ENCODE assay signal across 25 mouse cellular contexts in genomic region chr5:90086491-90086890, GRCm38 (mm10).
DNase-seq lines count a peak whose midpoint lies in the region; ATAC-seq and TF ChIP-seq lines count a peak whose summit lies in the region.
"Had no signal": no experiment of that assay in that cellular context is flagged by ENCODE, and none has a peak within 500 bp of the region (broad histone marks: within the 10 kb centered on the region; RNA-seq: fewer than 3 reads in every experiment).

No protein-coding gene starts in this region.

- H3K4me3 ChIP-seq in kidney, adult 2 months (ENCODE audit: insufficient read depth, low read depth, low read length) = no peak overlapping the region
- no peak overlapping the region for H3K4me3 ChIP-seq in lung, embryonic 16.5 days (ENCODE audit: low read length)
- H3K4me3 ChIP-seq in lung, adult 2 months (replicated peaks; ENCODE audit: extremely low read depth, low read depth, low read length) = no peak overlapping the region
- H3K4me3 ChIP-seq: embryonic facial prominence, embryonic 12.5 days; heart, embryonic 10.5 days; lung, embryonic 15.5 days; midbrain, embryonic 13.5 days; neural tube, embryonic 13.5 days had no signal

- no peaks in the 10 kb centered on the region for H3K27me3 ChIP-seq in kidney, adult 2 months (replicated peaks; ENCODE audit: control insufficient read depth, insufficient read depth, low read length)
- no peaks in the 10 kb centered on the region for H3K27me3 ChIP-seq in lung, embryonic 16.5 days (ENCODE audit: control insufficient read depth, insufficient read depth, low read depth, low read length)
- H3K27me3 ChIP-seq: embryonic facial prominence, embryonic 12.5 days; lung, embryonic 15.5 days; midbrain, embryonic 13.5 days; neural tube, embryonic 13.5 days had no signal

- H3K4me1 ChIP-seq in kidney, adult 2 months (ENCODE audit: control insufficient read depth, insufficient read depth, low read length) = no peaks in the 10 kb centered on the region
- no peaks in the 10 kb centered on the region for H3K4me1 ChIP-seq in lung, embryonic 16.5 days (replicated peaks; ENCODE audit: control insufficient read depth, insufficient read depth, low read length)
- no peaks in the 10 kb centered on the region for H3K4me1 ChIP-seq in lung, adult 2 months (ENCODE audit: control insufficient read depth, insufficient read depth, low read length)
- H3K4me1 ChIP-seq: embryonic facial prominence, embryonic 12.5 days; heart, embryonic 10.5 days; lung, embryonic 15.5 days; midbrain, embryonic 13.5 days; neural tube, embryonic 13.5 days had no signal

- no peak for DNase-seq in frontal cortex, postnatal 10 days (ENCODE audit: low spot score in 2 of 2)
- peak; percentile 24 for DNase-seq in kidney, postnatal 14 days
- DNase-seq in kidney, adult 2 months = no peak
- no peak for DNase-seq in lung, adult 2 months
- DNase-seq in telencephalon, adult 2 months (ENCODE audit: low read depth, low spot score) = peak; percentile 26
- DNase-seq: adrenal gland, adult 8-10 months; cerebellum, adult 9-10 months; cerebellum, postnatal 36 days; gastrocnemius, postnatal 10 days; kidney, adult 18-20 months; kidney, postnatal 10 days; liver; right cerebral cortex, postnatal 4 days; thymus, postnatal 4 days had no signal

- TF ChIP-seq POLR2A in kidney, adult 2 months (IDR thresholded peaks at IDR 0.05; ENCODE audit: low read depth, low read length) = no peak
- no peak for TF ChIP-seq POLR2A in lung, adult 2 months (IDR thresholded peaks at IDR 0.05; ENCODE audit: borderline replicate concordance, extremely low read depth, low read depth, low read length)

- no peak for TF ChIP-seq CTCF in kidney, adult 2 months (conservative IDR thresholded peaks at IDR 0.05; ENCODE audit: insufficient read depth, insufficient read length, low read depth, low read length)
- TF ChIP-seq CTCF in lung, adult 2 months (IDR thresholded peaks at IDR 0.05; ENCODE audit: insufficient read depth, low read length) = no peak

- ATAC-seq in frontal cortex, adult (ENCODE audit: low TSS enrichment) = peak; percentile 62; the same call in 1 of the 2 replicates
- peak; percentile 43; the same call in 1 of the 2 replicates for ATAC-seq in lung, embryonic 16.5 days (ENCODE audit: low read depth)
- ATAC-seq: forebrain, embryonic 16.5 days; midbrain, embryonic 13.5 days had no signal

- H3K27ac ChIP-seq in kidney, adult 2 months (ENCODE audit: insufficient read depth, low read depth, low read length) = no peak overlapping the region
- no peak overlapping the region for H3K27ac ChIP-seq in lung, embryonic 16.5 days (ENCODE audit: low read length)
- H3K27ac ChIP-seq: embryonic facial prominence, embryonic 12.5 days; heart, embryonic 10.5 days; hindbrain, embryonic 14.5 days; liver, embryonic 14.5 days; lung, embryonic 15.5 days; midbrain, embryonic 13.5 days; neural tube, embryonic 13.5 days had no signal

- no peak overlapping the region for H3K4me2 ChIP-seq in lung, embryonic 16.5 days (ENCODE audit: low read depth, low read length)
- H3K4me2 ChIP-seq: embryonic facial prominence, embryonic 12.5 days; hindbrain, embryonic 14.5 days; lung, embryonic 15.5 days; midbrain, embryonic 13.5 days; neural tube, embryonic 13.5 days had no signal

- no peaks in the 10 kb centered on the region for H3K9me3 ChIP-seq in lung, embryonic 16.5 days (ENCODE audit: control insufficient read depth, low read length)
- H3K9me3 ChIP-seq: embryonic facial prominence, embryonic 12.5 days; G1E; heart, embryonic 10.5 days; lung, embryonic 15.5 days; midbrain, embryonic 13.5 days; neural tube, embryonic 13.5 days had no signal

- no peak overlapping the region for H3K9ac ChIP-seq in lung, embryonic 16.5 days (ENCODE audit: low read length)
- H3K9ac ChIP-seq: embryonic facial prominence, embryonic 12.5 days; hindbrain, embryonic 14.5 days; liver, embryonic 14.5 days; lung, embryonic 15.5 days; midbrain, embryonic 13.5 days; neural tube, embryonic 13.5 days had no signal

- 56% methylated on average over 6 of the region's 6 CpGs for WGBS in kidney, adult 2 months
- 58% methylated on average over 6 of the region's 6 CpGs for WGBS in lung, embryonic 16.5 days
- 60% methylated on average over 6 of the region's 6 CpGs for WGBS in lung, adult 2 months

- no peaks in the 10 kb centered on the region for H3K36me3 ChIP-seq in kidney, adult 2 months (ENCODE audit: control insufficient read depth, insufficient read depth, low read length)
- H3K36me3 ChIP-seq in lung, embryonic 16.5 days (ENCODE audit: control insufficient read depth, insufficient read depth, low read length) = no peaks in the 10 kb centered on the region
- H3K36me3 ChIP-seq: embryonic facial prominence, embryonic 12.5 days; G1E; heart, embryonic 10.5 days; lung, embryonic 15.5 days; midbrain, embryonic 13.5 days; neural tube, embryonic 13.5 days had no signal

Comparison
In these comparisons a context has a peak if more than half of its experiments do, and no peak if none do; other contexts are left out.
1. DNase-seq: peak in kidney, postnatal 14 days (single experiment) and telencephalon, adult 2 months (single experiment); none in frontal cortex, postnatal 10 days (0 of 2), kidney, adult 2 months (single experiment) and lung, adult 2 months (single experiment).